Mouse (Mus musculus) heart, postnatal 0 days (tissue): ENCODE measurements at regions not wholly inside any gene's neighbourhood (a gene's known extent, or its start where the extent isn't known, plus 50 kb on each side); places are given as distances from the start of the nearest gene placed in this dataset.

Source experiments
- CTCF ChIP-seq: IDR thresholded peaks from 2 replicates; pipeline ENCODE4 v1.5.1; 2016; ENCODE audit warnings: antibody characterized with exemption, control low read depth, low read depth
- EP300 ChIP-seq: IDR thresholded peaks from 2 replicates; pipeline ENCODE4 v1.6.1; 2016; ENCODE audit warnings: antibody characterized with exemption, low read depth

- no peak for TF ChIP-seq CTCF
- TF ChIP-seq EP300: no peak
Measured at GRCm38 (mm10) chr6:25914122-25914521, 105.1 kb upstream of the Pot1a start.
